Comparison of ENCODE assay signal across 9 mouse cellular contexts in the genomic region with DNA sequence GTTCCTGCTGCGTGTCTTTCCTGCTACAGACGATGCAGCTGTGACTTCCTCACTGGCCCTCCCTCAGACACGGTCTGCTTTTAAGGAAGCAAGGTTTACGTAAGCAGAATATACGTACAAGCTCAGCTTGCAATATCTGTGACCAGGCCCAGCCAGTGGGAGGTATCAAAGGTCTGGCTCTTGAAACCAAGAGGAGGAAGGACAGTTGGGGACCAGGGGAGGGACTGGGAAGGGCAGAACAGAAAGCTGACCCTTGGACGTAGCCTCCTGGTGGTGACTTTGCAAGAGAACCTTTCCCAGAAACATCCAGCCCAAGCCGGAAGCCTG.
A peak's percentile ranks its signal among the peaks of the same experiment; 100 is the strongest.
DNase-seq lines count a peak whose midpoint lies in the region; ATAC-seq and TF ChIP-seq lines count a peak whose summit lies in the region.
"Had no signal": no experiment of that assay in that cellular context is flagged by ENCODE, and none has a peak within 500 bp of the region (broad histone marks: within the 10 kb centered on the region; RNA-seq: fewer than 3 reads in every experiment).

No protein-coding gene starts in this region.

- peak; percentile 29; the same call in 1 of the 2 replicates for TF ChIP-seq CTCF in hindbrain, postnatal 0 days (IDR thresholded peaks at IDR 0.05; ENCODE audit: low read depth)
- TF ChIP-seq CTCF in bone marrow, adult 2 months (IDR thresholded peaks at IDR 0.05; ENCODE audit: control insufficient read depth, insufficient read depth, low read length) = peak; percentile 38; the same call in 1 of the 2 replicates

- WGBS in hindbrain, postnatal 0 days = 77% methylated on average over 7 of the region's 7 CpGs
- WGBS in hindbrain, embryonic 13.5 days = 82% methylated on average over 7 of the region's 7 CpGs
- WGBS in bone marrow, adult 2 months = 24% methylated on average over 7 of the region's 7 CpGs
- 47% methylated on average over 7 of the region's 7 CpGs for WGBS in liver, embryonic 12.5 days (ENCODE audit: insufficient replicate concordance)
- 65% methylated on average over 7 of the region's 7 CpGs for WGBS in kidney, embryonic 14.5 days

- ATAC-seq in hindbrain, postnatal 0 days = no peak
- ATAC-seq in hindbrain, embryonic 13.5 days (ENCODE audit: low FRiP score) = no peak
- ATAC-seq in liver, embryonic 12.5 days = peak; percentile 37
- peak; percentile 94 for ATAC-seq in monocyte, adult 5-6 weeks (replicated peaks; ENCODE audit: insufficient number of reproducible peaks, low FRiP score, low TSS enrichment, poor library complexity, severe bottlenecking)
- no peak for ATAC-seq in kidney, embryonic 14.5 days (ENCODE audit: low FRiP score, low TSS enrichment)

- no peaks in the 10 kb centered on the region for H3K27me3 ChIP-seq in hindbrain, postnatal 0 days (ENCODE audit: insufficient read depth, low read length)
- H3K27me3 ChIP-seq in hindbrain, embryonic 13.5 days = no peaks in the 10 kb centered on the region
- H3K27me3 ChIP-seq in liver, embryonic 12.5 days (replicated peaks) = no peaks in the 10 kb centered on the region
- H3K27me3 ChIP-seq in kidney, embryonic 14.5 days (ENCODE audit: control insufficient read depth, insufficient read depth, low read length) = no peaks in the 10 kb centered on the region
- H3K27me3 ChIP-seq: limb, embryonic 12.5 days had no signal

- no peak overlapping the region for H3K9ac ChIP-seq in hindbrain, postnatal 0 days (replicated peaks; ENCODE audit: low read length)
- no peak overlapping the region for H3K9ac ChIP-seq in hindbrain, embryonic 13.5 days
- no peak overlapping the region for H3K9ac ChIP-seq in liver, embryonic 12.5 days
- H3K9ac ChIP-seq in kidney, embryonic 14.5 days (ENCODE audit: low read depth, low read length) = no peak overlapping the region
- H3K9ac ChIP-seq: limb, embryonic 12.5 days had no signal

- H3K4me2 ChIP-seq in hindbrain, postnatal 0 days (ENCODE audit: low read depth, low read length) = no peak overlapping the region
- no peak overlapping the region for H3K4me2 ChIP-seq in hindbrain, embryonic 13.5 days
- H3K4me2 ChIP-seq in liver, embryonic 12.5 days = no peak overlapping the region
- no peak overlapping the region for H3K4me2 ChIP-seq in kidney, embryonic 14.5 days (replicated peaks; ENCODE audit: low read depth, low read length)
- H3K4me2 ChIP-seq: limb, embryonic 12.5 days had no signal

- H3K36me3 ChIP-seq in hindbrain, postnatal 0 days (ENCODE audit: insufficient read depth, low read length) = no peaks in the 10 kb centered on the region
- H3K36me3 ChIP-seq in hindbrain, embryonic 13.5 days = no peaks in the 10 kb centered on the region
- H3K36me3 ChIP-seq in liver, embryonic 12.5 days = peaks cover 2% of the 10 kb centered on the region; the same call in 1 of the 2 replicates
- no peaks in the 10 kb centered on the region for H3K36me3 ChIP-seq in kidney, embryonic 14.5 days (ENCODE audit: control insufficient read depth, insufficient read depth, low read length)
- H3K36me3 ChIP-seq: limb, embryonic 12.5 days had no signal

- no peak overlapping the region for H3K27ac ChIP-seq in hindbrain, postnatal 0 days
- no peak overlapping the region for H3K27ac ChIP-seq in hindbrain, embryonic 13.5 days
- peak overlapping the region; percentile 26; the same call in 1 of the 2 replicates for H3K27ac ChIP-seq in bone marrow, adult 2 months (ENCODE audit: control insufficient read depth, insufficient read depth, low read depth, low read length, poor library complexity)
- no peak overlapping the region for H3K27ac ChIP-seq in liver, embryonic 12.5 days
- no peak overlapping the region for H3K27ac ChIP-seq in kidney, embryonic 14.5 days (ENCODE audit: low read depth, low read length)

- no peaks in the 10 kb centered on the region for H3K9me3 ChIP-seq in hindbrain, postnatal 0 days (ENCODE audit: low read length)
- H3K9me3 ChIP-seq in hindbrain, embryonic 13.5 days = no peaks in the 10 kb centered on the region
- no peaks in the 10 kb centered on the region for H3K9me3 ChIP-seq in liver, embryonic 12.5 days (replicated peaks)
- no peaks in the 10 kb centered on the region for H3K9me3 ChIP-seq in kidney, embryonic 14.5 days (ENCODE audit: control insufficient read depth, low read length)
- H3K9me3 ChIP-seq: limb, embryonic 12.5 days had no signal

- TF ChIP-seq POLR2A in bone marrow, adult 2 months (IDR thresholded peaks at IDR 0.05; ENCODE audit: borderline replicate concordance, control insufficient read depth, low read depth, low read length) = no peak

- DNase-seq in hindbrain, postnatal 0 days (ENCODE audit: low spot score) = peak; percentile 15
- DNase-seq in urinary bladder, postnatal 4 days (ENCODE audit: low spot score in 2 of 2) = no peak
- DNase-seq in adrenal gland, adult 18-20 months (ENCODE audit: low spot score in 2 of 2) = no peak

- no peaks in the 10 kb centered on the region for H3K4me1 ChIP-seq in hindbrain, postnatal 0 days (ENCODE audit: insufficient read depth, low read length)
- peaks cover 20% of the 10 kb centered on the region for H3K4me1 ChIP-seq in hindbrain, embryonic 13.5 days (replicated peaks)
- peaks cover 7% of the 10 kb centered on the region for H3K4me1 ChIP-seq in bone marrow, adult 2 months (ENCODE audit: control insufficient read depth, insufficient read depth, low read length)
- peaks cover 17% of the 10 kb centered on the region; the same call in 1 of the 2 replicates for H3K4me1 ChIP-seq in liver, embryonic 12.5 days
- peaks cover 22% of the 10 kb centered on the region for H3K4me1 ChIP-seq in kidney, embryonic 14.5 days (ENCODE audit: control insufficient read depth, insufficient read depth, low read length)

- no peak overlapping the region for H3K4me3 ChIP-seq in hindbrain, postnatal 0 days (ENCODE audit: low read length)
- no peak overlapping the region for H3K4me3 ChIP-seq in hindbrain, embryonic 13.5 days
- no peak overlapping the region for H3K4me3 ChIP-seq in bone marrow, adult 2 months (replicated peaks; ENCODE audit: control insufficient read depth, low read depth, low read length)
- H3K4me3 ChIP-seq in liver, embryonic 12.5 days = no peak overlapping the region
- no peak overlapping the region for H3K4me3 ChIP-seq in kidney, embryonic 14.5 days (ENCODE audit: low read length)
- H3K4me3 ChIP-seq: limb, embryonic 12.5 days had no signal

Comparison
In these comparisons a context has a peak if more than half of its experiments do, and no peak if none do; other contexts are left out.
1. ATAC-seq: peak in liver, embryonic 12.5 days (single experiment) and monocyte, adult 5-6 weeks (single experiment); none in hindbrain, postnatal 0 days (single experiment), hindbrain, embryonic 13.5 days (single experiment) and kidney, embryonic 14.5 days (single experiment).